Mouse (Mus musculus) NIH3T3 (cell line): ENCODE data around the gene Rab5b.
"Not testable (repeated sequence)": the region's sequence is repeated elsewhere in the genome, so short reads cannot be mapped to it uniquely, and the experiment has no call there.

Experiments used
- DNase-seq: peaks from one replicate; pipeline ENCODE4 v3.0.0-alpha.2; 2012; ENCODE audit warnings: low read depth

Gene Rab5b

GRCm38 (mm10) chr10:128695992-128696807 is at the start of gene Rab5b:
Gene Rab5b (minus strand): TSS chr10:128696264.
- DNase-seq, result peak; percentile 100

- DNase-seq, result peak; percentile 60
Measured at GRCm38 (mm10) chr10:128744680-128745601, 48.9 kb upstream of the Rab5b start, which contains the start of gene Dgka. Gene Dgka (minus strand): TSS chr10:128744855.

- no peak for DNase-seq
Measured at GRCm38 (mm10) chr10:128744211-128744610, 48.1 kb upstream of the Rab5b start.

- DNase-seq, result peak; percentile 48
Measured at GRCm38 (mm10) chr10:128743791-128744191, 47.7 kb upstream of the Rab5b start.

- no peak for DNase-seq
Measured at GRCm38 (mm10) chr10:128743235-128743634, 47.2 kb upstream of the Rab5b start.

GRCm38 (mm10) chr10:128742616-128743015 is 46.6 kb upstream of the Rab5b start:
- peak; percentile 12 for DNase-seq

- no peak for DNase-seq
Measured at GRCm38 (mm10) chr10:128740296-128740695, 44.2 kb upstream of the Rab5b start.

- peak; percentile 41 for DNase-seq
Measured at GRCm38 (mm10) chr10:128737435-128737834, 41.4 kb upstream of the Rab5b start.

GRCm38 (mm10) chr10:128731992-128732391 is 35.9 kb upstream of the Rab5b start:
- peak; percentile 38 for DNase-seq

- peak; percentile 86 for DNase-seq
Measured at GRCm38 (mm10) chr10:128731002-128731433, 35.0 kb upstream of the Rab5b start.

- DNase-seq, result no peak
Measured at GRCm38 (mm10) chr10:128728059-128728458, 32.0 kb upstream of the Rab5b start.

- not testable (repeated sequence) for DNase-seq
Measured at GRCm38 (mm10) chr10:128725466-128725865, 29.4 kb upstream of the Rab5b start.

- DNase-seq, result no peak
Measured at GRCm38 (mm10) chr10:128715559-128716537, 19.8 kb upstream of the Rab5b start.

- DNase-seq, result not testable (repeated sequence)
Measured at GRCm38 (mm10) chr10:128711318-128711717, 15.3 kb upstream of the Rab5b start.

GRCm38 (mm10) chr10:128705317-128705693 is 9.2 kb upstream of the Rab5b start:
- peak; percentile 42 for DNase-seq

- peak; percentile 98 for DNase-seq
Measured at GRCm38 (mm10) chr10:128704491-128705316, 8.6 kb upstream of the Rab5b start, which contains the start of gene Cdk2. Gene Cdk2 (minus strand): TSS chr10:128705031.

GRCm38 (mm10) chr10:128703895-128704294 is 7.8 kb upstream of the Rab5b start, which contains the start of gene Pmel:
Gene Pmel (plus strand): TSS chr10:128704195.
- no peak for DNase-seq

- DNase-seq, result no peak
Measured at GRCm38 (mm10) chr10:128702328-128703007, 6.4 kb upstream of the Rab5b start.

- no peak for DNase-seq
Measured at GRCm38 (mm10) chr10:128700712-128701111, 4.6 kb upstream of the Rab5b start.

GRCm38 (mm10) chr10:128699611-128700010 is 3.5 kb upstream of the Rab5b start:
- no peak for DNase-seq
